Mouse (Mus musculus): ENCODE measurements at regions not wholly inside any gene's neighbourhood (a gene's known extent, or its start where the extent isn't known, plus 50 kb on each side); places are given as distances from the start of the nearest gene placed in this dataset.

GRCm38 (mm10) chr1:19754346-19754745 lies 545.6 kb downstream of the Tfap2b start:
- no peak for DNase-seq (ENCODE audit: low spot score)

- DNase-seq (ENCODE audit: low spot score) = no peak
Measured at GRCm38 (mm10) chr1:19757921-19758436, 549.3 kb downstream of the Tfap2b start.

DNA sequence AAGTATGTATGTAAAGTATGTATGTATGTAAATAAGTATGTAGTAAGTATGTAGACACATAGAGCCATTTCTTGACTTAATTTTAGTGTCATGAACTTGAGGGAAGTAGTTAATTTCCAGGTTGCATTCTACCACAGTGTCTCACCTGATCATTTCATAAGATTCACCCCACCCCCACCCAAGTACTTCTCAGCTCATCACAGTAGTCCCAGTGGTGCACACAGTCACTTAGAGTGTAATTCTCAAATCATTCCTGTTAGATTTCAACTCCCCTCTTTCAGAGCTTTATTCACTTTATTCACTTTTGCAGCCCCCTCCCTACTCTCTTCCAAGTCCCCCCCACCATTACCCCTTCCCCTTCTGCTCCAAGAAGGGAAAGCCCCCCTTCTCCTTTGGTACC lies 558.2 kb downstream of the Tfap2b start:
- DNase-seq (ENCODE audit: low spot score) = no peak

DNA sequence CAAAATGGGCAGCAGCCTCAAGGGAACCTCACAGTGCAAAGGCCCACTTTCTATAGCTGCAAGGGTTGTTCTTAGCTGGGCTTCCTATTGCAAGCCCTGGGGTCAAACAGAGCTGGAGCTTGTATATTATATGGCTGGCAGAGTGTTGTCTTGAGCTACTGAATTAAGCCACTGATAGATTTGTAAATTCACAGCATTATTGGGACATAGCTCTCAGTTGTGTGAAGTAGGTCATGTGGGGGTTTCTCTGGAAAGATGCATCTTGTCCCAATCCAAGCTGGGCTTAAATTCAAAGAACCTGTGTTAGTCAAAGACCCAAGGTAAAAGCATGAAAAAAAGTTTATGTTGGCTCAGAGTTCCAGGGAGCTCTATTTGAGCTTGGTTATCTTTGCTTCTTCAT lies 563.6 kb downstream of the Tfap2b start:
- no peak for DNase-seq (ENCODE audit: low spot score)

DNA sequence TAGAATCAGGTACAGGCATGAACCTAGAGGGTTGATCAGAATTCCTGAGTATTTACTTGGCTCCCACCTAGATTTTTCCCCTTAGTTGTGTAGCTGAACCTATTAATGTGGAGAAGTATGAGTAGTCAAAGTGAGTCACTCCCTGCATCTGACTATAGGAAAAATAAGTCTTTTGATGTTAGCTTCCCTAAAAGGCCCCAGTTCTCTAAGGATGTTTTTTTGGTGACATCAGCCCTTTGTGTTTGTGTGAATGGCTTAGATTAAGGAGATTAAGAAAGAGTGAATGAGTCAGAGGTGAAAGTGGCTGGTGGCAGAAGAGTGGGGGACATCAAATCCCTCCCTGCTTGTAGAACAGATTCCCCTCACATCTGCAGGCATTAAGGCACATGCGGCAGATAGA lies 565.8 kb downstream of the Tfap2b start:
- DNase-seq (ENCODE audit: low spot score) = no peak

- no peak for DNase-seq (ENCODE audit: low spot score)
Measured at GRCm38 (mm10) chr1:19777542-19777941, 568.8 kb downstream of the Tfap2b start.

GRCm38 (mm10) chr1:19786971-19787370 lies 578.3 kb downstream of the Tfap2b start:
- no peak for DNase-seq (ENCODE audit: low spot score)

DNA sequence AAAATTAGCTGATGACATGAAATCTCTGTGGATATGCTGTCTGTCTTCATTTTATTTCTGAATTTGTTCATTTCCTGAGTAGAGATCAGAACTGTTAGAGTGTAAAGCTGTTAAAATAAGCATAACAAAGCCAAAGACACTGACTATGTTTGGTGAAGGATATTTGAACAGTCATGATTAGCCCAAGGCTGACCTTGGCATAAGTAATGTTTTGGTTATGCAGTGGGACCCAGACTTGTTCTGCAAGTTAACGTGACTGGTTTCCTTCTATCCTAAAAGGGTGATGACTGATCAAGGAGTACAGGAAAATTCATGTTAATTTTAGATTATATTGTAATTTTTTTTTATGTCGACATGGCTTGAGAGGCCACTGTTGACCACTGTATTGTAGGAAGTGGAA lies 585.4 kb downstream of the Tfap2b start:
- DNase-seq (ENCODE audit: low spot score) = no peak

GRCm38 (mm10) chr1:19825887-19826286 lies 617.2 kb downstream of the Tfap2b start:
- DNase-seq (ENCODE audit: low spot score) = no peak

DNA sequence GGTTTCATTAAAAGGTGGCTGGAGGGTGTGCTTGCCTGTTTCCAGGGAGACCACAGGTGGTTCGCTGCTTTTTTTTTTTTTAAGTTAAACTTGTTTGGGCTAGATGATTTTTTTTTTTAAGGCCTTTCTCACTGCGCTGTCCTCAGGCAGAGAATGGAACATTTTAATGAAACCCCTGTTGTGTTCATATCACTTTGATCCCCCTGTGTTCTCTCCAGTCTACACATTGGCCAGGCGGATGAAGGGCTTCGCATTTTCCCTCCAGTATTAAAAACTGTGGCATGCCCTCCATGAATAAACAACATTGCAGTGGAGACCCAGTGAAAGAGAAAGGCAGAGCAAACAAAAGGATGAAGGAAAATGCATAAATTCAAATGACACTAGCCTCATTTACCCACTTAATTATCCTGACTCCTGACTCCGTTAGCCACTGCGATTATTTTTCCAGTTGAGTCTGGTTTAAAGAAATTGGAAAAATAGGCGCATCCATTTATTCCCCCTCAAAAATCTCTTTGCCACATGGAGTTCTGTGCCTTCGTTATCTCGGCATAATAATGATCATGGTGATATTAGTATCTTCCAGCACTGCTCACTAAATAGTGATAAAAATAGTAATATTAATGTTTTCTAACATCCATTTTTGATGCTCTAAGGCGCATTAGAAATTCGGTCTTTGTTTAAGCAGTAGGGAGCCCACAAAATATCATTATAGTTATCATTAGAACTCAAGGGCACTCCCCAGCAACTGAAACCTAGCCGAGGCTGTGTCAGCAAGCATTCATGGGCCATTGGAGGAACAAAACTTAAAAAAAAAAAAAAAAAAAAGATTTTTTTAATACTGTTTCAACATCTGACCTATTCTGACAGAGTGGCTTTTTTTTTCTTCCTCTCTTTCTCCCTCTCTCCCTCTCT lies 618.0 kb downstream of the Tfap2b start:
- no peak for DNase-seq (ENCODE audit: low spot score)

DNA sequence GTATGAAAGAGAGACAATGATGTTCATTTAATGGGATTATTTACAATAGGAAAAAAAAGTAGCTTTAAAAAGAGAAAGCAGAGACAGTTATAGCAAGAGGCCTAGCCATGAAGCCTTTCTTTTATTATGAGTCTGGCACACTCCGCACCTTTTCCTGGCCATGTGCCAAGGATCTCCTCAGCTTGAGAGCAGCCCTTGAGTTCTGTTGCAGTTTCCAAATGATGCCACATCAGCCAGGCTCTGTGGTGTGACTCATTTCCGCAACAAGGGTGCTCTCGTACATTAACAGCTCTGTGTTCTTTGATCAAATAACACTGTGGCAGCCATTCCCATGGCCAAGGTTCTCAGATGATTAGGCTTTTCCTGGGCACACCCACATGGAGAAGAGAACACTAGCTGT lies 641.2 kb downstream of the Tfap2b start:
- peak; percentile 4 for DNase-seq (ENCODE audit: low spot score)

- no peak for DNase-seq (ENCODE audit: low spot score)
Measured at GRCm38 (mm10) chr1:19857250-19857649, 648.5 kb downstream of the Tfap2b start.

GRCm38 (mm10) chr1:19868478-19868877 lies 659.8 kb downstream of the Tfap2b start:
- no peak for DNase-seq (ENCODE audit: low spot score)

DNA sequence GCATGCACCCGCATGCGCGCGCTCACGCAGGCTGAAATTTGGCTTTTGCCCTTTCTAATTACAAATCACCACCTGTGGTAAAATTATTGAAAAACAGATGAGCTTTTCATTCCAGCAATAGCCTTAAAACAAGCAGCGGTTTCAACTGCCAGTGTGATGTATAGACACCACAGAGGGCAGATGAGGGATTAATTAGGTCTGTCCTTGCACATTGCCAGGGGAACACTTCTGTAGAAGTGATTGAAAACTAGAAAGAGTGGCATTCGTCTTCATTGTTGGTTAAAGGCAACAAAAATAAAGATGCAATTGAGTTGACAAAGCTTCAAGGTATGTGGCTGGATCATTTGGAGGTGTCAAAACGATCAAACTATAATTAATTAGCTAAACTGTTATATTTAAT lies 672.5 kb downstream of the Tfap2b start:
- no peak for DNase-seq (ENCODE audit: low spot score)

DNA sequence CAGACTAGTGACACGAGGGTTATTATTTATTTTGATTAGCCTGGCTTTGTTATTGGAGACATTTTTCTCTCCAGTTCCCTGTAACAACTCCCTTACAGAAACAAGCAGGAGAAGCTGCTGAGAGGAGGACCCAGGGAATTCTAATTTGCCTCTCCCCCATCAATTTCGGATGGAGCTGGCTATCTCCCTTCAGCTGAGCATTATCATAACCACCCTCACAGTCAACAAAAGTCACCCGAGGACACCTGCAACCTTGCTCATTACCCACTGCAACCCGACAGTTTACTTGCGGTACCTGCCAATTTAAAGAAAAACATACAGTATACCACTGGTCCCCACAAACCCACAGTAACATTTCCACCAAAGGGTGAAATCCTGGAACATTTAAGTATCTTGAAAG lies 690.7 kb downstream of the Tfap2b start:
- no peak for DNase-seq (ENCODE audit: low spot score)

DNA sequence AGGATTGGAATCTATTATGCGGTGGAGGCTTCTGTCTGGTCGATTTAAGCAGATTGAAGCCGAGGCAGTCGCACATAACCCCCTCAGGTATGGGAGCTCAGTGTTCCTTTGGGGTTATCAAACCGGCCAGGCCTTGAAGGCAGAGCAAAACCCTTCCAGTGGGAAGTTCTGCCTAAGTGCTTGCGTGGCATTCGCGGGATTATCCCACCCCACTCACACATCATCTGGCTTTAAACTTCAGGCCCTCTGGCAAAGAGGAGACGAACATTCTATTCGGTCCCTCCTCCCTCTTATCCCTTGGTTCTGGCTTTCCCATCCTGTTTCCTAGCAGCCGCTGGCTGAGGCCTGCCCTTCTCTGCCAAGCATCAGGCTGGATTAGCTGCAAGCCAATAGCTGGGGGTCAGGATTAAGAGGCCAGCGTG lies 691.2 kb downstream of the Tfap2b start:
- no peak for DNase-seq (ENCODE audit: low spot score)

DNA sequence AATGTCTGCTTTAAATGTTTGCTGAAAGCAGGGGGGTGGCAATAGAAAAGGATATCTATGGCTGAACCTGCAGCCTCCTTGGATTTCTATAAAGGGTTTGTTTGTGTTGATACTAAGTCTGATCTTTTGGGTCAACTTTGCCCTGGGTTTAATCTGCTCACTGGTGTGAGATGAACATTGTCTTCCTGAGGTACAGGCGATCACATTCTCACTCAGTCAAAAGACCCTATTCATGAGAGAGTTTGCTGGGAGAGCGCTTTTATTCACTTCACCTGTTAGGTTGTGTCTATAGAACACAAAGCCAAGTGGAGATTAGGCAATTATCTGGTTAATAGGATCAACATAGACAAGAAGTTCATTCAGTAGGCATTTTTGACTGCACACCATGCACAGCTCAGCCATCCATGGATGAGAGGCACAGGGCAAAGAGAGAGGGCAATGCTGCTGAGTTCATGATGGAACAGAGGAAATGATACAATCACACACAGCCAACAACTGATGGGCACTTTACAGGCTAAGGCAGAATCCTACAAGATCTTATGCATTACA lies 692.3 kb downstream of the Tfap2b start:
- DNase-seq (ENCODE audit: low spot score) = no peak

DNA sequence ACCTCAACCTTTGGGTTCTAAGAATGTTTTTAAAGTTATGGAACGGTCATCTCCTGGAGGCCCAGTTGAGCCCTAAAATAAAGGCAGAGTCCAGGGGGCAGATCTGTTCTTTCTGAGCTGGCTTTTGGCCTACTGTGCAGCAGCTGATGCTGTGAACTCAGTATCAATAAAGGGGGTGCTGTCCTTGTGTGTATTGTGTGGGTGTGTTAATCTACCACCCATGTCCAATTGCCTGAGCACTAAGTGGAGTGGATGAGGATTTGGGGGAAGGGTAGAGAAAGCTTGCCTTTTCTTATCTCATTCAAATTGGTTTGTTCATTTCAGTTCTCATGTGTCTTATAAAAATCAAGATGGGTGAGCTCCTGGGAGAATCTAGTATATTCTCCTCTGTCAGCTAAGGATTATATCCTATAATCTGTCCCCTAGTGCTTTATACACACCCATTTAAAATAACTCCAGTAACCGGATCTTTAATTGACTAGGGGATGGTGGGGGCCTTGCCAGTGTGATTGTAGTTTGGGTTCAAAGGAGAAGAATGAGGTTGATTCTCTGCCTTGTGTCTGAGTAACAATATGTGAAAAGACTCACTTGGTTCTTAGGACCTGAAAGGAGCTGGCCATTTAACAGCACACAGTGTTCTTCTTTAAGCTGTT lies 703.6 kb downstream of the Tfap2b start:
- no peak for DNase-seq (ENCODE audit: low spot score)

DNA sequence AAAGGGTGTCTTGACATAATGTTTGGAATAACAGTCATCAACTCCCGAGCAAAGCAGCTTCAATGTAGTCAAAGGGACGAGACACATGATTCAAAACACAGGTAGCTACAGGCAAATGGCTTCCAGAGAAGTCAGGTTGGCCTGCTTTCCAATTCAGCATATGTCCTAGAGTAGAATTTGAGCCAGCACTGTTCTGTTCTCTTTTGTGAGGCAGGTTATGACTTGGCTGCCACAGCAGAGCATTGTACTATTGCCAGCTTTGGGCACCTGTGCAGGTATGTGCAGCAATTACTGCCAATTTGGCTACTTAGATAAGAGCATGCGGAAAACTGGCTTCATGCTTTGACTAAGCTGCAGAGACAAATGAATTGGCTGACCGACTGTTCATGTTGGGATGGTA lies 699.1 kb downstream of the Pkhd1 start:
- no peak for DNase-seq (ENCODE audit: low spot score)

GRCm38 (mm10) chr1:19927192-19927591 lies 690.7 kb downstream of the Pkhd1 start:
- DNase-seq (ENCODE audit: low spot score) = no peak

DNA sequence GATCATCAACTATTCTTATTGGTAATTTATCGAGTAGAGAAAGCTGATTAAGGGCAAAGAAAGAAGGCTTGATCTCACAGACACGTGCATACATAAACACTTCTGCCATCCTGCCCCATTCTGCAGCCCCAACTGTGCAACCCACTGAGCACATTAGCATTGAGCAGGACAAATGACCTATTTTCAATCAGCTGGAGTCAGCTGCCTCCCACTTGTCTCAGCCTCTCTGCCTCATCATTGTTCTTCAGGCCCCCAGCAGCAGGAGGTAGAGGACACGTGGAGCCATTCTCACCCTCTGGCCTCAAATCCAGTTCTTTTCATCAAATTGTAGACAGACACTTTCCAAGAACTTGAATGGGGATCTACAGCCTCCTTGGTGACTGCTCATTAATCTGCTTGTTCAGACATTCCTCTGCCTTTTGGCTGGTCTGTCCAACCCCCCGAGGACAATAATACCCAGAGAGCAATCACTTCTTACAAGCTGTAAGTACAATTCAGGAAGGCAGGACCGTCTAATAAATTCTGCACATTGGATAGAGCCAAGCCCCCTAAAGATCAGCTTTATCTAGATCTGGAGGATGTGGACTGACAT lies 690.0 kb downstream of the Pkhd1 start:
- DNase-seq (ENCODE audit: low spot score) = no peak

DNA sequence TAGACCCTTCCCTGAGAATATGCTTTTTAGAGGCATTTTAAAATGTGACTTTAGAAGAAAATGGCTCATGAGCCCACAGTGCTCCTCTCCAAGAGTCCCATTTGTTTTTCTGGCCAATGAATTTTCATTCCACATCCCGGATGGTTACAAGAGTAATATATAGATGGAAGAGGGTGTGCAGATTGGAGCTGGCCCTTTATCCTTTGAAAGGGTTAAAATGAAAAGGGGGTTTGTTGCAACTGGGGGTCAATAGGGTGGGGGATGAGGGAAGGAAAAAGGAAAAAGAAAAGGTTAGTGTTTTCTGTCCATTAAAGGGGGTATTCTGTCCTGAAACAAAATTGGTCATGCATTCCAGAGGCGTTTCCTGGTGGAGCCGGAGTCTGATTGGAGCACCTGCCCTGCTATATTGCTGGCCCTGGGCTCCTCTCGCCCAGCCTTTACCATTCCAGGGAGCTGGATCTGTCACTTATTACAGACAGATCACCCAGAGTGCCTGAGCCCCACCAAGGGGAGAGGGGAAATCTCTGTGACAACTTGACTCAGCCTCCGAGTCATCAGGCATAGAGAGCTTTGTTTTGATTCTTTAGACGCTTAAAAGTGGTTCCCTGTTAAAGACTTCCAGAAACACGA lies 666.7 kb downstream of the Pkhd1 start:
- no peak for DNase-seq (ENCODE audit: low spot score)
